Mouse (Mus musculus) intestine, embryonic 14.5 days (tissue): ENCODE results near the gene Arid4b. TPM values are rescaled to one million over a fixed set of nuclear protein-coding genes. Genes with fewer than 3 reads are reported as not detected.
A peak's percentile ranks its signal among the peaks of the same experiment; 100 is the strongest.
"Not testable (repeated sequence)": the region's sequence is repeated elsewhere in the genome, so short reads cannot be mapped to it uniquely, and the experiment has no call there.

Experiments used
- ATAC-seq: fragments of 200-750 bp; cut with Nextera tagmentation; replicated peaks from 2 replicates; pipeline ENCODE4 v1.8.0; 2017; ENCODE audit warnings: low read depth, moderate number of reproducible peaks, moderate TSS enrichment, moderate library complexity; ENCODE audit not compliant: low FRiP score, low TSS enrichment
- DNase-seq: peaks from one replicate; pipeline ENCODE4 v3.0.0-alpha.2; 2018; ENCODE audit warnings: low spot score
- H3K27ac ChIP-seq: fragments of 300-500 bp; sonication (generic); 2 replicates; pipeline ENCODE4 v1.5.1; 2014; ENCODE audit warnings: low read depth, mild to moderate bottlenecking, control low read depth
- H3K27me3 ChIP-seq: fragments of 300-500 bp; sonication (generic); replicated peaks from 2 replicates; pipeline ENCODE4 v1.6.1; 2014; ENCODE audit warnings: low read length, control low read depth; ENCODE audit not compliant: control insufficient read depth, insufficient read depth
- H3K36me3 ChIP-seq: fragments of 300-500 bp; sonication (generic); 2 replicates; pipeline ENCODE4 v1.6.1; 2014; ENCODE audit warnings: low read length, control low read depth; ENCODE audit not compliant: control insufficient read depth, insufficient read depth
- H3K4me1 ChIP-seq: fragments of 300-500 bp; sonication (generic); replicated peaks from 2 replicates; pipeline ENCODE4 v1.6.1; 2014; ENCODE audit warnings: low read length, control low read depth, mixed read lengths; ENCODE audit not compliant: control insufficient read depth, insufficient read depth
- H3K4me2 ChIP-seq: fragments of 300-500 bp; sonication (generic); 2 replicates; pipeline ENCODE4 v1.6.1; 2014; ENCODE audit warnings: low read length
- H3K4me3 ChIP-seq: fragments of 300-500 bp; sonication (generic); 2 replicates; pipeline ENCODE4 v1.5.1; 2014; ENCODE audit warnings: low read depth, low read length, control low read depth, mixed read lengths
- H3K9ac ChIP-seq: fragments of 300-500 bp; sonication (generic); 2 replicates; pipeline ENCODE4 v1.6.1; 2014; ENCODE audit warnings: mild to moderate bottlenecking, low read length
- H3K9me3 ChIP-seq: fragments of 300-500 bp; sonication (generic); 2 replicates; pipeline ENCODE4 v1.6.1; 2016; ENCODE audit warnings: low read length, control low read depth; ENCODE audit not compliant: control insufficient read depth
- WGBS: fragments of 180-500 bp; shearing (Covaris S2); extraction: QIAGEN DNeasy Blood & Tissue Kit; methylation state at CpG from one replicate; pipeline ENCODE4 v1.1.7; 2014; 5-methylcytosine and 5-hydroxymethylcytosine counted together
- polyA plus RNA-seq: library from polyadenylated mRNA; unstranded; fragments of >200 nt; fragmentation: Nextera tagmentation; extraction: Ambion mirVana; gene quantifications from 2 replicates; pipeline ENCODE4 v1.2.1, GENCODE M21; 2014

The Arid4b gene
- polyA plus RNA-seq = 58.2 and 58.4 TPM in 2 replicates

- Histone ChIP-seq H3K9ac (peak within 1 kb of the TSS; percentile 87), H3K4me1 (peaks cover 9% of the 10 kb centered on the region), H3K4me2 (peak within 1 kb of the TSS; percentile 74), H3K9me3 (no peaks in the 10 kb centered on the region), H3K27me3 (no peaks in the 10 kb centered on the region), H3K4me3 (peak within 1 kb of the TSS; percentile 91), H3K36me3 (peaks cover under 1% of the 10 kb centered on the region; the same call in 1 of the 2 replicates), H3K27ac (peak within 1 kb of the TSS; percentile 97)
- under 1% methylated on average over 64 of the region's 64 CpGs for WGBS
- peak; percentile 96 for DNase-seq
- ATAC-seq = peak; percentile 97
These were observed at the start of gene Arid4b, which contains the start of gene Ggps1 for GRCm38 (mm10) chr13:14063013-14063941. TSS of gene Arid4b (plus strand) at chr13:14063232. TSS of gene Ggps1 (minus strand) at chr13:14063488.

- Histone ChIP-seq H3K4me2 (no peak overlapping the region), H3K36me3 (peaks cover 61% of the 10 kb centered on the region), H3K4me3 (no peak overlapping the region), H3K27me3 (no peaks in the 10 kb centered on the region), H3K9ac (no peak overlapping the region), H3K27ac (no peak overlapping the region), H3K9me3 (no peaks in the 10 kb centered on the region), H3K4me1 (no peaks in the 10 kb centered on the region)
- ATAC-seq (no peak), DNase-seq (no peak)
- WGBS = 100% methylated on average over 2 of the region's 2 CpGs
These were observed 49.0 kb upstream of the Arid4b start for GRCm38 (mm10) chr13:14014001-14014400.

- Histone ChIP-seq H3K4me3 (no peak overlapping the region), H3K27me3 (no peaks in the 10 kb centered on the region), H3K9me3 (no peaks in the 10 kb centered on the region), H3K9ac (no peak overlapping the region), H3K27ac (no peak overlapping the region), H3K4me2 (no peak overlapping the region), H3K4me1 (no peaks in the 10 kb centered on the region), H3K36me3 (peaks cover 60% of the 10 kb centered on the region)
- ATAC-seq (no peak), DNase-seq (no peak)
- WGBS = 91% methylated on average over 4 of the region's 4 CpGs
These were observed 48.5 kb upstream of the Arid4b start for GRCm38 (mm10) chr13:14014540-14014939.

- Histone ChIP-seq H3K9ac (no peak overlapping the region), H3K4me1 (no peaks in the 10 kb centered on the region), H3K27ac (no peak overlapping the region), H3K27me3 (no peaks in the 10 kb centered on the region), H3K4me3 (no peak overlapping the region), H3K9me3 (no peaks in the 10 kb centered on the region), H3K4me2 (no peak overlapping the region), H3K36me3 (peaks cover 60% of the 10 kb centered on the region)
- no peak for DNase-seq
- 89% methylated on average over 6 of the region's 6 CpGs for WGBS
- no peak for ATAC-seq
These were observed 47.4 kb upstream of the Arid4b start for GRCm38 (mm10) chr13:14015609-14016008.

- H3K4me3 ChIP-seq = no peak overlapping the region
- H3K4me1 ChIP-seq = no peaks in the 10 kb centered on the region
- ATAC-seq = no peak
- no peak overlapping the region for H3K4me2 ChIP-seq
- H3K9me3 ChIP-seq = no peaks in the 10 kb centered on the region
- H3K27me3 ChIP-seq = no peaks in the 10 kb centered on the region
- DNase-seq = no peak
- no peak overlapping the region for H3K9ac ChIP-seq
- H3K36me3 ChIP-seq = peaks cover 36% of the 10 kb centered on the region
- no peak overlapping the region for H3K27ac ChIP-seq
These were observed 44.7 kb upstream of the Arid4b start for GRCm38 (mm10) chr13:14018283-14018682.

GRCm38 (mm10) chr13:14018852-14019251 lies 44.2 kb upstream of the Arid4b start:
- H3K4me3 ChIP-seq = no peak overlapping the region
- H3K9ac ChIP-seq = no peak overlapping the region
- ATAC-seq (no peak), DNase-seq (no peak)
- H3K4me1 ChIP-seq = no peaks in the 10 kb centered on the region
- 93% methylated on average over 3 of the region's 3 CpGs for WGBS
- H3K36me3 ChIP-seq = peaks cover 33% of the 10 kb centered on the region
- H3K9me3 ChIP-seq = no peaks in the 10 kb centered on the region
- H3K4me2 ChIP-seq = no peak overlapping the region
- H3K27me3 ChIP-seq = no peaks in the 10 kb centered on the region
- no peak overlapping the region for H3K27ac ChIP-seq

GRCm38 (mm10) chr13:14021417-14021816 lies 41.6 kb upstream of the Arid4b start:
- H3K4me1 ChIP-seq, H3K9me3 ChIP-seq, H3K4me2 ChIP-seq, H3K27me3 ChIP-seq, H3K27ac ChIP-seq, ATAC-seq, H3K9ac ChIP-seq, DNase-seq, H3K4me3 ChIP-seq: not testable (repeated sequence)
- 84% methylated on average over 11 of the region's 12 CpGs for WGBS
- H3K36me3 ChIP-seq = peaks cover 24% of the 10 kb centered on the region

GRCm38 (mm10) chr13:14025554-14025953 lies 37.5 kb upstream of the Arid4b start:
- H3K9ac ChIP-seq = no peak overlapping the region
- DNase-seq (no peak), ATAC-seq (no peak)
- peaks cover 31% of the 10 kb centered on the region for H3K36me3 ChIP-seq
- no peaks in the 10 kb centered on the region for H3K4me1 ChIP-seq
- H3K4me3 ChIP-seq = no peak overlapping the region
- H3K4me2 ChIP-seq = no peak overlapping the region
- no peak overlapping the region for H3K27ac ChIP-seq
- H3K27me3 ChIP-seq = no peaks in the 10 kb centered on the region
- no peaks in the 10 kb centered on the region for H3K9me3 ChIP-seq
- WGBS = 94% methylated on average over 6 of the region's 6 CpGs
